Mouse (Mus musculus) left cerebral cortex, postnatal 36 days (tissue): ENCODE results near the gene Neu4. TPM values are rescaled to one million over a fixed set of nuclear protein-coding genes. Genes with fewer than 3 reads are reported as not detected.
A peak's percentile ranks its signal among the peaks of the same experiment; 100 is the strongest.
"Not testable (repeated sequence)": the region's sequence is repeated elsewhere in the genome, so short reads cannot be mapped to it uniquely, and the experiment has no call there.

Source experiments
- DNase-seq, 2 experiments: peaks; one replicate each; pipeline ENCODE4 v3.0.0; 2021 to 2022; ENCODE audit warnings: low spot score in 2 of 2, mixed read lengths in 1 of 2
- intact Hi-C: fragments of 180-260 bp; cut with DNase I; formaldehyde crosslinking; loops from one replicate; pipeline ENCODE4 v1.15.1; 2025
- total RNA-seq, 2 experiments: library from RNA; stranded (reverse); gene quantifications; 2 replicates each; pipeline ENCODE4 v1.2.3; 2021

Neu4 gene
- total RNA-seq, 2 experiments from 2014 or later = 8.8 to 9.6 TPM

DNA sequence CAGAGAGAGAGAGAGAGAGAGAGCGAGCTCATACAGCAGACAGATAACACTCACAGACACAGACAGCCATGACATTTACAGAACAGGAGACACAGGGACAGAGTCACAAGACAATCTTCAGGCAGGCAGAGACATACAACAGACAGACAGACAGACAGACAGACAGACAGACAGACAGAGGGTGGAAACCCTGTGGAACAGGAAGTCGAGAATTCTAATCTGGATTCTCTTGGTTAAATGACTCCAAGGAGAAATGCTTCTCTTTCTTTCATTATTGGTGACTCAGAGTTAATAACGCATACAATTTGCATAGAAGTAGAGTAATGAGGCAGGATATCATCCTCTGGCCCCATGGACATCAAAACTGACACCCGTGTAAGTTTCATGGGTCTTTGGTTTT lies 26.3 kb downstream of the Neu4 start:
- DNase-seq = no peak
- intact Hi-C loops = no loop called here

DNA sequence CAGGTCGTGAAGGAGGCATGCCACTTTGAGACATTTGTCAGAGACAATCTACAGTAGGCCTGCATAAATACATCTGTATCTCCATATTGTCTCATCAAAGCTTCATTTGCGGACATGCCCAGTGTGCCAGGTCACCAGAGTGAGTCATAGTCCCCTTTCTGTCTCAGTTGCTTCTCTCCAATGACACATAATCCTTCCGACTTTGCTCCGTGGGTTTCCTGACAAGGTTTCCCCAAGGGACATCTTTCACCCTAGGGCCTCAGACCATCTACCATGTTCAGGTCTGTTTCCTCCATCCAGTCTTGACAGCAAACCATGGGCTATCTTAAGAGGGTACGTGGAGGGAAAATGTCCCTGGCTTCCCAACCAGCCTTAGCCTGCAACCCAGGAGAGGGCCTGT lies 30.9 kb downstream of the Neu4 start:
- intact Hi-C loops = no loop called here
- DNase-seq = no peak

DNA sequence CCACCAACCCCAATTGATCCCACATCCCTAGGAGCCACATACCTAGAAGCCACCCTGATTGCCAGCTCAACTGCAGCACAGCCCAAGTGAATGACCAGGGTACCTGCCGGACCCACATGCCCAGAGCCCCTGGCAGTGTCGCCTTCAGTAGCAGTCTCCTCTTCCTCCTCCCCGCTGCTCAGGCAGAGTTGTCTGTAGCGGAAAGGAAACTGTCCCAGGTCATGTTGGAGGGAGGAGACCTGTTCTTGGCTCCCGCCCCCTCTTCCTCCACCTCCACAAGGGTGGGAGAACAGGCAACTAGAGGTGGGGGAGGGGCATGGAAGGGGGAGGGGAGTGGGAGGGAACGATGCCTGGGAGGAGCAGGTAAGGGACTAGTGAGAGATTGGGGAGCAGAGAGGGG lies 32.1 kb downstream of the Neu4 start, which contains the start of gene Pdcd1:
Pdcd1 (minus strand) TSS at position 181 of the 400 bp plus-strand sequence.
- DNase-seq = no peak
- intact Hi-C loops = no loop called here

DNA sequence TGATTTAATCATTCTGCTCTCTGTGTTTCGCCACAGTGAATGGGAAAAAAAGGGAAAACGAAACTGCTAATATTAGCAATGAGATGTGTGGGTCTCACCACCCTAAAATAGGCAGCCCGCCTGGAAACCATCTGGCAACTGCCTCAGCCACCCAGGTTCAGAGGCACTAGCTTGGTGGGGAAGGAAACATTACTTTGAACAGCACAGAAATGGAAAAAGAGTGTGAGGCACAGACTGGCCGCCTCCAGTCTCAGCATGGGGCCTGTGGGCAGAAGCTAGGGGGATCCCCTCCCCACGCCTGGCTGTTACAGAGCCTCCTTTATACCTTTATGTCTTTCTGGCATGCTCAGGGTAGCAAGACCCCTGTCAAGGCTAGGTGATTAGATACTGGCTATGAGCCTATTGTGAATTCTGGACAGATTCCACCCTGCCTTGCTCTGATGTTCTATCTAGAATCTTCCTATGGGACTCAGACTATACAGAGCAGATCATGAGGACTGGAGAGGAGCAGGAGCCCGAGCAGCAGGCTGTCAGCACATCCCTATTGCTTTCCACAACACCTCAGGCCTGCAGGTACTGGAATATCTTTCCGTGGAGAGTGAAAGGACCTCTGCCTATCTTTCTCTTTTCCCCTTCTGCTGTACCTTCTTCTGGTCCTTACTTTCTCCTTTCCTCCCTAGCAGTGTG lies 33.4 kb downstream of the Neu4 start:
- intact Hi-C loops = no loop called here
- DNase-seq = peak; percentile 74 to 85

DNA sequence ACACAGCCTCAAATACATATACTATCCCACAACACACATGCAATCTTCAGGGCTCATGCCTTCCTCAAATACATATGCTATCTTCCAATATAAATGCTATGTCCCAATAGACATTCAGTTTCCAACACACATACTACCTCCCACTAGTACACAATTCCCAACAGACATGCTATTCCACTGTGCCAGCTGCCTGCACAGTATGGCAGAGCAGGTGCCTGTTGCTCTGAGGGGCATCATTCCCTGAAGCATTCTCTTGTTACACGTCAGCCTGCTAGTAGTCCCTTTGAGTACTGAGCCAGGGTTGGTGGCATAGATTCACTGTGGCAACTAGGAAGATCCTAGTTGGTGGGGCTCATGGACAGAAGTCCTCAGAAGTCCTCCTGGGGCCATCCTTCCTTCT lies 34.2 kb downstream of the Neu4 start:
- no peak for DNase-seq

DNA sequence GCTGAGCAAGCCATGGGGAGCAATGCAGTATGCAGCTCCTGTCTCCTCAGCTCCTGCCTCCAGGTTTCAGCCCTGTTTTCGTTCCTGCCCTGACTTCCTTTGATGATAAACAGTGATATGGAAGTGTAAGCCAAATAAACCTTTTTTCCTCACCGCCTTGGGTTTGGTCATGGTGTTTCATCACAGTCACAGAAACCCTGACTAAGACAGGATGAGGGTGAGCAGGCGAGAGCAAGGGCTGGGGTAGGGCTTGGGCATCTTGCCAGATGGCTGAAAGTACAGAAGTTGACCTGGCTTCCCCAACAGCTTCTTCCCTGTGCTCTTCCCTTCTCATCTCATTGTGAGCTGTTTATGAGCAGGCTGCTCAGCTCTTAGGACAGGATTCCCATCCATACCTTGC lies 35.7 kb downstream of the Neu4 start:
- intact Hi-C loops = no loop called here
- DNase-seq = no peak

More for the DNA sequence above, 34.2 kb downstream of the Neu4 start:
- intact Hi-C loops = no loop called here

DNA sequence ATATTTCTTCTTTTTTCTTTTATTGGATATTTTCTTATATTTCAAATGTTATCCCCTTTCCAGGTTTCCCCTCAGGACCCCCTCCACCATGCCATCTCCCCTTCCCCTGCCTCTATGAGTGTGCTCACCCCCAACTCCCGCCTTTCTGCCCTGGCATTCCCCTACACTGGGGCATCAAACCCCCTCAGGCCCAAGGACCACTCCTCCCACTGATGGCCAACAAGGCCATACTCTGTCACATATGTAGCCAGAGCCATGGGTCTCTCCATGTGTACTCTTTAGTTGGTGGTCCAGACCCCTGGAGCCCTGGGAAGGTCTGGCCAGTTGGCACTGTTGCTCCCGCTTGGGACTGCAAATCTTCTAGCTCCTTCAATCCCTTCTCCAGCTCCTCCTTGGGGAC lies 37.1 kb downstream of the Neu4 start:
- DNase-seq = no peak
- intact Hi-C loops = no loop called here

DNA sequence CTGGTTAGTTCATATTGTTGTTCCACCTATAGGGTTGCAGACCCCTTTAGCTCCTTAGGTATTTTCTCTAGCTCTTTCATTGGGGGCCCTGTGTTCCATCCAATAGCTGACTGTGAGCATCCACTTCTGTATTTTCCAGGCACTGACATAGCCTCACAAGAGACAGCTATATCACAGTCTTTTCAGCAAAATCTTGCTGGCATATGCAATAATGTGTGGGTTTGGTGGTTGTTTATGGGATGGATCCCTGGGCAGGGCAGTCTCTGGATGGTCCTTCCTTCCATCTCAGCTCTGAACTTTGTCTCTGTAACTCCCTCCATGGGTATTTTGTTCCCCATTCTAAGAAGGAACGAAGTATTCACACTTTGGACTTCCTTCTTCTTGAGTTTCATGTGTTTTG lies 38.0 kb downstream of the Neu4 start:
- intact Hi-C loops = not testable (repeated sequence)

DNA sequence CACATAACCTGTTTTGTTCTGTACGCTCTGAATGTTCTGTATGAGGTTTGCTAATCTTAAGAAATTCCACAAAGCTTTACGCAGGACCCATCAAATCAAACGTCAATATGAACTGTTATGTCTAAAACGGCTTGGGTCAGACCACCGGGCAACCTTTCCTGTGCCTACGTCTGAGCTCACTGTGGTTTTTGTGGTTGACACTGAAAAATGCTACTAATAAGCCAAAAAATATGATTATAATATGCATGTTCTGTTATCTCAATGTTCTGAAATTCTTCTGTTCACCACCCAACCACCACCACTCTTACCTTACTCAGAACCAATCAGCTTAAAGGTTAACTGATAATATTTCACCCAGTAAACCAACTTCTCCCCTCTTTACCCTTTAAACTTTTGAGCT lies 54.5 kb downstream of the Neu4 start:
- DNase-seq = no peak
- intact Hi-C loops = loop anchor here (5.0 to 10.0 kb wide), 3 partner anchors 60 to 240 kb away; no protein-coding TSS in a partner anchor

More for the DNA sequence above, 38.0 kb downstream of the Neu4 start:
- not testable (repeated sequence) for DNase-seq

DNA sequence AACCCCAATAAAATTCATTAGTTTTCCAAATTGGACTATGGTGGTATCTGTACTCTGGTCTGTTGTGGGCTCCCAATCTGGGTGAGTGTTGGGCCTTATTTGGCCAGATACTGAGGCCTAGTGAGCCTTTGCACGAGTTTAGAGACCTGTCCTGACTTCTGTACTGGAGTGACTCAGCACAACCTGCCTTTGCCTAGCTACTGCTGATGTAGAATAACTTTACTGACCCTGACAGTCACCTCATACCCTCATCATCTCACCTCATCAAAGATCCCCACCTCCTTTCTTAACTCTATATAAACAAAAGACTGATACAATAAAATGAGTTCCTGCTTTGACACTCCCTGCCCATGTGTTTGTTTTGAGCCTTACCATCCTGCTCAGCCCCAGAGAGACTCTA lies 56.5 kb downstream of the Neu4 start:
- DNase-seq = no peak
- intact Hi-C loops = loop anchor here (5.0 to 10.0 kb wide), 3 partner anchors 62 to 242 kb away; no protein-coding TSS in a partner anchor

Other genes with a start within 250 kb of the Neu4 start
- 10 to 100 TPM; 47.7 to 50.3 TPM for gene Dtymk, start 218.5 kb upstream of the Neu4 start, total RNA-seq
- gene Ing5, start 216.5 kb upstream of the Neu4 start, total RNA-seq = 10 to 100 TPM; 11.0 to 12.2 TPM
- 10 to 100 TPM; 12.7 to 15.3 TPM for gene D2hgdh, start 195.5 kb upstream of the Neu4 start, total RNA-seq
- under 1 TPM; 0.12 to 0.16 TPM for gene Gal3st2, start 159.1 kb upstream of the Neu4 start, total RNA-seq
- under 1 TPM; 0.16 to 0.20 TPM for gene Gal3st2b, start 102.1 kb upstream of the Neu4 start, total RNA-seq
- under 1 TPM; 0.05 TPM for gene Gal3st2c, start 29.9 kb upstream of the Neu4 start, total RNA-seq
- gene Pdcd1, start 32.1 kb downstream of the Neu4 start, total RNA-seq = under 1 TPM in 1 of 2 experiments, not detected in 1; 0.15 TPM